Mouse (Mus musculus): Measurements from ENCODE around the gene Dysf. TPM values are rescaled to one million over a fixed set of nuclear protein-coding genes. Genes with fewer than 3 reads are reported as not detected.

Dysf gene
- polyA plus RNA-seq, 2 experiments, result 13.2 to 16.5 TPM

GRCm38 (mm10) chr6:84094536-84094935 lies 86.1 kb downstream of the Dysf start:
- no peaks in the 10 kb centered on the region for H3K36me3 ChIP-seq (ENCODE audit: control insufficient read depth, insufficient read depth, low read length)
- DNase-seq (ENCODE audit: low spot score) (no peak), ATAC-seq (ENCODE audit: low FRiP score, low read depth) (no peak)
- no peak overlapping the region for H3K9ac ChIP-seq (ENCODE audit: low read depth, low read length, severe bottlenecking)
- no peak overlapping the region for H3K27ac ChIP-seq (replicated peaks; ENCODE audit: low read depth, low read length)
- WGBS, result 90% methylated on average over 9 of the region's 9 CpGs
- no peaks in the 10 kb centered on the region for H3K27me3 ChIP-seq (ENCODE audit: control insufficient read depth, insufficient read depth, low read length)
- no peak overlapping the region for H3K4me3 ChIP-seq (replicated peaks; ENCODE audit: low read length)
- peaks cover 2% of the 10 kb centered on the region; the same call in 1 of the 2 replicates for H3K4me1 ChIP-seq (ENCODE audit: control insufficient read depth, insufficient read depth, low read length)
- no peak overlapping the region for H3K4me2 ChIP-seq (replicated peaks; ENCODE audit: low read depth, low read length, severe bottlenecking)
- H3K9me3 ChIP-seq (ENCODE audit: control insufficient read depth, low read length), result 0 out of 2 replicates have a peak, but pooled peaks cover 4% of the 10 kb centered on the region
- no peak for TF ChIP-seq POLR2A (IDR thresholded peaks at IDR 0.05; ENCODE audit: borderline replicate concordance, extremely low read depth, insufficient read depth, insufficient read length)

GRCm38 (mm10) chr6:84094998-84095397 lies 86.6 kb downstream of the Dysf start:
- no peak overlapping the region for H3K4me3 ChIP-seq (replicated peaks; ENCODE audit: low read length)
- no peak overlapping the region for H3K4me2 ChIP-seq (replicated peaks; ENCODE audit: low read depth, low read length, severe bottlenecking)
- no peak for TF ChIP-seq POLR2A (IDR thresholded peaks at IDR 0.05; ENCODE audit: borderline replicate concordance, extremely low read depth, insufficient read depth, insufficient read length)
- H3K27me3 ChIP-seq (ENCODE audit: control insufficient read depth, insufficient read depth, low read length), result no peaks in the 10 kb centered on the region
- H3K27ac ChIP-seq (replicated peaks; ENCODE audit: low read depth, low read length), result no peak overlapping the region
- no peaks in the 10 kb centered on the region for H3K36me3 ChIP-seq (ENCODE audit: control insufficient read depth, insufficient read depth, low read length)
- WGBS, result 20% methylated on average over 7 of the region's 7 CpGs
- peak; percentile 88 for DNase-seq (ENCODE audit: low spot score)
- ATAC-seq (ENCODE audit: low FRiP score, low read depth), result no peak
- no peak overlapping the region for H3K9ac ChIP-seq (ENCODE audit: low read depth, low read length, severe bottlenecking)
- no peaks in the 10 kb centered on the region for H3K9me3 ChIP-seq (ENCODE audit: control insufficient read depth, low read length)
- peaks cover 2% of the 10 kb centered on the region; the same call in 1 of the 2 replicates for H3K4me1 ChIP-seq (ENCODE audit: control insufficient read depth, insufficient read depth, low read length)

DNA sequence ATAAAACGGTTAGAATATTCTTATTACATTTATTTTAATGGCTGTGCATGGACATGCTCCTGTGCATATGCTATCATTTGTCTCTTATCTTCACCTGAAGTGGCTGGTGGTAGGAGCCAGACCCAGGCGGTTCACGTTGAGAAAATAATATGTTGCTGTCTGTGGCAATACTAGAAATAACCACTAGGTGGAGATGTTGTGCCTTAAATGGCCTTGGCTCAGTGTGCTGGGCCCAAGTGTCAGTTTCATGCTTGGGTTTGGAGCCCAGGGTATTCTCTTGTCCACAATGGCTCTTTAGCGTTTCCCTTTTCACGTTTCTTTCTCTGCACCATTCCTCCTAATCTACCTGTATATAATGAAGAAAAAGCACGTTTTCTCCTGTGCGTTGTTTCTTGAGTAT lies 87.5 kb downstream of the Dysf start:
- DNase-seq (ENCODE audit: low spot score) (peak; percentile 88), ATAC-seq (ENCODE audit: low FRiP score, low read depth) (peak; percentile 48; the same call in 1 of the 2 replicates)
- Histone ChIP-seq H3K4me1 (ENCODE audit: control insufficient read depth, insufficient read depth, low read length) (peaks cover 2% of the 10 kb centered on the region; the same call in 1 of the 2 replicates), H3K9ac (ENCODE audit: low read depth, low read length, severe bottlenecking) (no peak overlapping the region), H3K27me3 (ENCODE audit: control insufficient read depth, insufficient read depth, low read length) (no peaks in the 10 kb centered on the region), H3K4me2 (replicated peaks; ENCODE audit: low read depth, low read length, severe bottlenecking) (no peak overlapping the region), H3K27ac (replicated peaks; ENCODE audit: low read depth, low read length) (no peak overlapping the region), H3K4me3 (replicated peaks; ENCODE audit: low read length) (no peak overlapping the region), H3K9me3 (ENCODE audit: control insufficient read depth, low read length) (no peaks in the 10 kb centered on the region), H3K36me3 (ENCODE audit: control insufficient read depth, insufficient read depth, low read length) (no peaks in the 10 kb centered on the region)
- TF ChIP-seq POLR2A (IDR thresholded peaks at IDR 0.05; ENCODE audit: borderline replicate concordance, extremely low read depth, insufficient read depth, insufficient read length), result no peak
- 8% methylated on average over 7 of the region's 7 CpGs for WGBS

GRCm38 (mm10) chr6:84102002-84102401 lies 93.6 kb downstream of the Dysf start:
- DNase-seq (ENCODE audit: low spot score) (no peak), ATAC-seq (ENCODE audit: low FRiP score, low read depth) (no peak)
- H3K9ac ChIP-seq (ENCODE audit: low read depth, low read length, severe bottlenecking), result no peak overlapping the region
- no peak overlapping the region for H3K27ac ChIP-seq (replicated peaks; ENCODE audit: low read depth, low read length)
- no peak overlapping the region for H3K4me3 ChIP-seq (replicated peaks; ENCODE audit: low read length)
- H3K27me3 ChIP-seq (ENCODE audit: control insufficient read depth, insufficient read depth, low read length), result no peaks in the 10 kb centered on the region
- peaks cover 34% of the 10 kb centered on the region for H3K4me1 ChIP-seq (ENCODE audit: control insufficient read depth, insufficient read depth, low read length)
- H3K36me3 ChIP-seq (ENCODE audit: control insufficient read depth, insufficient read depth, low read length), result no peaks in the 10 kb centered on the region
- no peak for TF ChIP-seq POLR2A (IDR thresholded peaks at IDR 0.05; ENCODE audit: borderline replicate concordance, extremely low read depth, insufficient read depth, insufficient read length)
- no peaks in the 10 kb centered on the region for H3K9me3 ChIP-seq (ENCODE audit: control insufficient read depth, low read length)
- peak overlapping the region; percentile 29 for H3K4me2 ChIP-seq (replicated peaks; ENCODE audit: low read depth, low read length, severe bottlenecking)
- WGBS, result 15% methylated on average over 15 of the region's 15 CpGs

DNA sequence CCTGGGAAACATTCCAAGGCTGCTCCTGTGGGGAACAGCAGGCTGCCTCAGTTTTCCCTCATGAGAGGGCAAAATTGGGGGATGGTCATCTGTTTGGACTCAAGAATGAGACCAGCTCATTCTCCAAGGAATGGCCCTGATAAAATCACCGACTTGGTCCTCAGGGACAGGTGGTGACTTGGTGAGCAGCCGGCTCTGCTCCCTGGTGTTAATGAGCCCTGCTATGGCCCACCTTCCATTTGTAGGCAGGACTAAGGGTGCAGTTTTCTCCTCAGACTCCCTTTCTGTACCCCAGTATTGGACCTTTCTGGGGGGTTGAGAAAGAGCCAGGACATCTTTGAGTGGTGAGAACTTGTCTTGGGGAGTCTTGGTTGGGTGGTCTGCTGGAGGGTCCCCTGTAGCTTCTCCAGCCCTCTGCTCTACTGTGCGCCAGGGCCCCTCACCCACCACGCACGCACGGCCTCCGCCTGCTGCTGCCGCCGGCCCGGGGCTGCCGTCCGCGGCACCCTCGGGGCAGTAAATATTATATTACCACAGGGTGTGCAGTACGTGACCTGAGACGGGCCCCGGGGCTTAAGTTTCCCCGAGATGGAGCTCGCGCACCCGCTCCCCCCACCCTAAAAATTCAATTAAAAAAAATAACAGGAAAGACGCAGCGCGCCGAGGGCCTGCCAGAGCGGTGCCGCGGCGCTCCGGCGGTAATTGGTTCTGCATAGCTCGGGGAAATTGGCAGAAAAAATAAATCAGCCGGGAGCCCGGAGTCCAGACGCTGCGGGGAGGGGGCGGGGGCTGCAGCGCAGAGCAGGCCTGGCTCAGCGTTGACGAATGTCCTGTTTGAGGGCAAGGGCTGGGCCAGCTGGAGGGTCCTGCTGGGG lies 97.0 kb downstream of the Dysf start:
- peak overlapping the region; percentile 79 for H3K27ac ChIP-seq (replicated peaks; ENCODE audit: low read depth, low read length)
- TF ChIP-seq POLR2A (IDR thresholded peaks at IDR 0.05; ENCODE audit: borderline replicate concordance, extremely low read depth, insufficient read depth, insufficient read length), result no peak
- WGBS, result under 1% methylated on average over 40 of the region's 40 CpGs
- ATAC-seq (ENCODE audit: low FRiP score, low read depth), result peak; percentile 77
- no peaks in the 10 kb centered on the region for H3K36me3 ChIP-seq (ENCODE audit: control insufficient read depth, insufficient read depth, low read length)
- DNase-seq (ENCODE audit: low spot score), result peak; percentile 74
- H3K4me3 ChIP-seq (replicated peaks; ENCODE audit: low read length), result peak overlapping the region; percentile 29
- peak overlapping the region; percentile 31; the same call in 1 of the 2 replicates for H3K9ac ChIP-seq (ENCODE audit: low read depth, low read length, severe bottlenecking)
- peak overlapping the region; percentile 64 for H3K4me2 ChIP-seq (replicated peaks; ENCODE audit: low read depth, low read length, severe bottlenecking)
- peaks cover 37% of the 10 kb centered on the region for H3K4me1 ChIP-seq (ENCODE audit: control insufficient read depth, insufficient read depth, low read length)
- no peaks in the 10 kb centered on the region for H3K9me3 ChIP-seq (ENCODE audit: control insufficient read depth, low read length)
- H3K27me3 ChIP-seq (ENCODE audit: control insufficient read depth, insufficient read depth, low read length), result no peaks in the 10 kb centered on the region
